Mouse (Mus musculus): ENCODE measurements around the gene Cux2. TPM values are rescaled to one million over a fixed set of nuclear protein-coding genes. Genes with fewer than 3 reads are reported as not detected.
A peak's percentile ranks its signal among the peaks of the same experiment; 100 is the strongest.

Gene Cux2
- polyA plus RNA-seq, 1 experiment from 2014 or later: 33.7 TPM

- Histone ChIP-seq H3K4me3 (peak overlapping the region; percentile 42), H3K27ac (replicated peaks) (peak overlapping the region; percentile 35; the same call in 1 of the 2 replicates)
- no peak for ATAC-seq (replicated peaks)
Observed at GRCm38 (mm10) chr5:121827876-121828275, 222.0 kb downstream of the Cux2 start.

DNA sequence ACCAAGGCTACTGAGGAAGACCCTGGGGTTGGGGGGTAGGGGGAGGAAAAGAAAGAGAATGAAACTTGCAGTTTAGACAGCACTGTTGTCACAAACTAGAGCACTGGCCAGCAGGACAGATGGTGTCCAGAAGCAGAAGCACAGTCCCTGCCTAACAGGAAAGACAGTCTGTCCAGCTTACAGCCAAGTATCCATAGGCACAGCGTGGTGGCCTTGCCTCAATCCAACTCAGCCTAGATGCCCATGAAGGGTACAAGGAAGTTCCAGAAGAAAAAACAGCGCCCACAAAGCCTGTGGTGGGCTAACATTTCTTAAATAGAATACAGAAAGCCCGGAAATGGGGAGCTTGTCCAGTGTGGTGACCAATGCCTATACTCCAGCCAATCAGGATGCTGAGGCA is 224.3 kb downstream of the Cux2 start:
- H3K4me2 ChIP-seq (replicated peaks): no peak overlapping the region
- no peak overlapping the region for H3K27ac ChIP-seq (replicated peaks)
- WGBS: 95% methylated on average over 3 of the region's 3 CpGs
- no peak for ATAC-seq (replicated peaks)
- peaks cover 22% of the 10 kb centered on the region for H3K4me1 ChIP-seq
- H3K4me3 ChIP-seq: no peak overlapping the region
- peaks cover 6% of the 10 kb centered on the region; the same call in 1 of the 2 replicates for H3K27me3 ChIP-seq
- H3K9ac ChIP-seq (replicated peaks): no peak overlapping the region
- peaks cover 5% of the 10 kb centered on the region; the same call in 1 of the 2 replicates for H3K36me3 ChIP-seq
- H3K9me3 ChIP-seq: no peaks in the 10 kb centered on the region

More at GRCm38 (mm10) chr5:121827876-121828275, 222.0 kb downstream of the Cux2 start:
- H3K4me1 ChIP-seq: peaks cover 22% of the 10 kb centered on the region
- peak overlapping the region; percentile 44; the same call in 1 of the 2 replicates for H3K9ac ChIP-seq (replicated peaks)
- H3K27me3 ChIP-seq: peaks cover 6% of the 10 kb centered on the region; the same call in 1 of the 2 replicates
- H3K36me3 ChIP-seq: 0 out of 2 replicates have a peak, but pooled peaks cover 2% of the 10 kb centered on the region
- peak overlapping the region; percentile 95 for H3K4me2 ChIP-seq (replicated peaks)
- H3K9me3 ChIP-seq: no peaks in the 10 kb centered on the region
- 60% methylated on average over 4 of the region's 4 CpGs for WGBS

DNA sequence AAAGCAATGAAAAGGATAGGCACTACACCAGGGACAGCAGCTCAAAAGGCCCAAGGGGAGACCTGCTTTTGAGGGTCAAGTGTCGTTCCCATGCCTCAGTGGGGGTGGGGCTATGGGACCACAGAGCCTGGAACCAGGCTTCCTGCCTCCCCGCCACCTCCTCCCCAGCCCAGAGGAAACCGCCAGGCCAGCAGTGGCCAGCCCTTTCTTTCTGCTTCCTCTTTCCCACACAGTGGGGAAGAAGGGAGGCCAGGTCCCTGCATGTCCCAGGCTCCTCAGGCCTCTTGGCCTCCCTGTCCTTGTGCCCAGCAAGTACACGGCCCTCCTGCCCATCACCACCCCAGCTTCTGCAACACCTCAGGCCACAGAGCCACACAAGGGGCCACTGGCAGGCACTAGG is 225.8 kb downstream of the Cux2 start:
- Histone ChIP-seq H3K4me3 (no peak overlapping the region), H3K27me3 (no peaks in the 10 kb centered on the region), H3K9me3 (no peaks in the 10 kb centered on the region), H3K4me1 (peaks cover 16% of the 10 kb centered on the region), H3K9ac (replicated peaks) (no peak overlapping the region), H3K36me3 (peaks cover 13% of the 10 kb centered on the region), H3K27ac (replicated peaks) (no peak overlapping the region), H3K4me2 (replicated peaks) (no peak overlapping the region)
- WGBS: 72% methylated on average over 4 of the region's 4 CpGs
- no peak for ATAC-seq (replicated peaks)

DNA sequence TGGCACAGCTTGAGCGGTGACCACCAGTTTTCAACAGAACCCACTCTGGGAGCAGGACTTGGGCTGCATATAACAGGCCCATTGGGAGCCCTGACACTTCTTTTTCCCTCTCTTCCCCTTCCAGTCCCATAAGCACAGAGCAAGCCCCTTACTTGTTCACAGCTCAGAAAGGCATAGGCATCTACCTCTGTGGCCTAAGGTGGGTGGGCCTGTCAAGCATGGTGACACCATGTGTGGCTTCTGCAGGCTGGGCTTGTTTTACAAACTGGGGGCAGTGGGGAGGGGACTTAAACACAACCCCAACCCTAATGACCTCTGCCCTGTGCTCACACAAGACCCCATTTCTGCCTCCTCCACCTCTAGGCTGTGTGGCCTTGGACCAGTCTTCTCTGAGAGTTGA is 226.2 kb downstream of the Cux2 start:
- no peak for ATAC-seq (replicated peaks)
- no peak overlapping the region for H3K4me3 ChIP-seq
- H3K27ac ChIP-seq (replicated peaks): no peak overlapping the region
- H3K9me3 ChIP-seq: no peaks in the 10 kb centered on the region
- H3K4me1 ChIP-seq: peaks cover 12% of the 10 kb centered on the region
- peaks cover 17% of the 10 kb centered on the region for H3K36me3 ChIP-seq
- H3K4me2 ChIP-seq (replicated peaks): no peak overlapping the region
- H3K9ac ChIP-seq (replicated peaks): no peak overlapping the region
- no peaks in the 10 kb centered on the region for H3K27me3 ChIP-seq
- WGBS: 100% methylated on average over 1 of the region's 1 CpGs

DNA sequence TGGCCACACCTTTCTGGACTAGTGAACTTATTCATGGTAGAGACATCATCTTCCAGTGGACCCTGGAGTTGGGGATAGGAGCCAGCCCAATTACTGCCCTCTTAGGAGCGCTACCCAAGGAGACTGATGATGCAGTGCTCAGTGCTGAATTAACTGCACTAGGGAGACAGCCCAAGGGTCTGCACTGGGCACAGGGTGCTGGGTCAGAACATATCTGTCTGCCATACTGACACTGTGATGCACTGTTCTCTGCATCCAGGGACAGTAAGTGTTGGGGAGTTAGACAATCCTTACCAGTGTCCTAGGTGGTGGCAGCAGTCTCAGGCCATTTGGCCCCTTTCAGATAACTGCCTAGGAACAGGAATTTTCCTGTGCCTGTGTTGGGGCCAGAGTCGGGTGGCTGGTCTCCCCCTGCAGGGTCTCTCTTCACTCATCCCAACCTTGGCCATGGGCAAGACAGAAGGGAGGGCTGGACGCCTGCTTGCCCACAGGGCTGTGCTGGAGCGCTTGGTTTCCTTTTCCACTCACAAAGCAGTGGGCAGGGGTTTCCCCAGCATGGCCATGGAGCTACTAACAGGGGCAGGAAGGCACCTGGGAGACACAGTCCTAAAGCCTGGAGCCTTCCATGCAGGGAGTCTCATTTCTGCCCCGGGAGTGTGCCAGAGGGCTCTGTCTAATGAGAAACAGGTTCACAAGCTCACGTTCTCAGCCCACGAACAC is 227.0 kb downstream of the Cux2 start:
- H3K36me3 ChIP-seq: peaks cover 24% of the 10 kb centered on the region
- ATAC-seq (replicated peaks): no peak
- H3K27me3 ChIP-seq: no peaks in the 10 kb centered on the region
- no peaks in the 10 kb centered on the region for H3K9me3 ChIP-seq
- peaks cover 4% of the 10 kb centered on the region for H3K4me1 ChIP-seq
- H3K4me2 ChIP-seq (replicated peaks): no peak overlapping the region
- H3K9ac ChIP-seq (replicated peaks): no peak overlapping the region
- WGBS: 86% methylated on average over 7 of the region's 7 CpGs
- no peak overlapping the region for H3K4me3 ChIP-seq
- H3K27ac ChIP-seq (replicated peaks): no peak overlapping the region

DNA sequence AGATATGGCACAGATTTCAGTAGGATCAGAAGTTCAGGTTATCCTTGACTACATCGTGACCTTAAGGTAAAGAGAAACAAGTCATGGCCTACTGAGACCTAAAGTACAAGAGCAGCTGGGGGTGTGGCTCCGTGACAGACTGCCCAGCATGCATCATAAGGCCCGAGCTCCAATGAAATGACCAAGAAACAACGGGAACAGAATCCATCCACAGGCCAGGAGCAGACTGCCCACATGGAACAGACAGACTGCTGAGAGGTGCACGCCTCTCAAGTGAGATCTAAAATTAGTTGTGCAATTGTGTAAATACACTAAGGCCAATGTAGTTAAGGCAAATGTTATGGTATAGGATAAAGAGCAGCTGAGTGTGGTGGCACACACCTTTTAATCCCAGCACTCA is 228.3 kb downstream of the Cux2 start:
- 71% methylated on average over 5 of the region's 5 CpGs for WGBS
- no peaks in the 10 kb centered on the region for H3K4me1 ChIP-seq
- H3K4me3 ChIP-seq: no peak overlapping the region
- H3K27me3 ChIP-seq: no peaks in the 10 kb centered on the region
- no peak overlapping the region for H3K27ac ChIP-seq (replicated peaks)
- H3K4me2 ChIP-seq (replicated peaks): no peak overlapping the region
- peaks cover 38% of the 10 kb centered on the region for H3K36me3 ChIP-seq
- H3K9me3 ChIP-seq: no peaks in the 10 kb centered on the region
- no peak overlapping the region for H3K9ac ChIP-seq (replicated peaks)
- no peak for ATAC-seq (replicated peaks)

- no peak overlapping the region for H3K27ac ChIP-seq (replicated peaks)
- H3K36me3 ChIP-seq: peaks cover 41% of the 10 kb centered on the region
- H3K4me3 ChIP-seq: no peak overlapping the region
- no peak overlapping the region for H3K9ac ChIP-seq (replicated peaks)
- H3K4me1 ChIP-seq: no peaks in the 10 kb centered on the region
- H3K27me3 ChIP-seq: no peaks in the 10 kb centered on the region
- 87% methylated on average over 5 of the region's 5 CpGs for WGBS
- no peaks in the 10 kb centered on the region for H3K9me3 ChIP-seq
- ATAC-seq (replicated peaks): no peak
- H3K4me2 ChIP-seq (replicated peaks): no peak overlapping the region
Observed at GRCm38 (mm10) chr5:121821116-121821515, 228.8 kb downstream of the Cux2 start.

DNA sequence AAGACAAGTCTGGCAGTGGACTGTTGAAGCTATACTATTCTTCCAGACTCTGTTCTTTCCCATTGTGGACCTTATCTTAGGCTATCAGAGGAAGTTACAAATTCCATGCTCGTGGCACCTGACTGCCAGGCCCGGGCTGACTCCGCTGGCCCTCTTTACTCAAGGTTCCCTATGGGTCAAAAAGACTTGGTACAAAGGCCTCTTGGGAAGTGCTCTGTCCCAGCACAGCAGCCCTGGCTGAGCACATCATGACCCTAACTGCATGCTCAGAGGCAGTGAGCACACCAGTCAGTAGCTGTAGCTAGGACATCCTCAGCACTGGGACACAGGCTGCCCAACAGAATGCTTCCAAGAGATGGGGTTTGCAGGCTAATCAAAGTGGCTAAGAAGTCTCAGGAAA is 229.2 kb downstream of the Cux2 start:
- H3K4me2 ChIP-seq (replicated peaks): no peak overlapping the region
- no peaks in the 10 kb centered on the region for H3K9me3 ChIP-seq
- no peak for ATAC-seq (replicated peaks)
- no peak overlapping the region for H3K27ac ChIP-seq (replicated peaks)
- no peaks in the 10 kb centered on the region for H3K4me1 ChIP-seq
- H3K36me3 ChIP-seq: peaks cover 45% of the 10 kb centered on the region
- 87% methylated on average over 3 of the region's 3 CpGs for WGBS
- H3K4me3 ChIP-seq: no peak overlapping the region
- H3K9ac ChIP-seq (replicated peaks): no peak overlapping the region
- no peaks in the 10 kb centered on the region for H3K27me3 ChIP-seq

- Histone ChIP-seq H3K27ac (replicated peaks) (no peak overlapping the region), H3K9me3 (no peaks in the 10 kb centered on the region), H3K4me2 (replicated peaks) (no peak overlapping the region), H3K9ac (replicated peaks) (no peak overlapping the region), H3K4me3 (no peak overlapping the region), H3K36me3 (peaks cover 50% of the 10 kb centered on the region), H3K27me3 (no peaks in the 10 kb centered on the region), H3K4me1 (no peaks in the 10 kb centered on the region)
- ATAC-seq (replicated peaks): no peak
- WGBS: 92% methylated on average over 2 of the region's 2 CpGs
Observed at GRCm38 (mm10) chr5:121820161-121820560, 229.7 kb downstream of the Cux2 start.

GRCm38 (mm10) chr5:121819559-121819958 is 230.3 kb downstream of the Cux2 start:
- Histone ChIP-seq H3K27ac (replicated peaks) (no peak overlapping the region), H3K4me1 (no peaks in the 10 kb centered on the region), H3K4me3 (no peak overlapping the region), H3K27me3 (no peaks in the 10 kb centered on the region), H3K9ac (replicated peaks) (no peak overlapping the region), H3K36me3 (peaks cover 54% of the 10 kb centered on the region), H3K4me2 (replicated peaks) (no peak overlapping the region), H3K9me3 (no peaks in the 10 kb centered on the region)
- WGBS: 93% methylated on average over 5 of the region's 5 CpGs
- ATAC-seq (replicated peaks): no peak

DNA sequence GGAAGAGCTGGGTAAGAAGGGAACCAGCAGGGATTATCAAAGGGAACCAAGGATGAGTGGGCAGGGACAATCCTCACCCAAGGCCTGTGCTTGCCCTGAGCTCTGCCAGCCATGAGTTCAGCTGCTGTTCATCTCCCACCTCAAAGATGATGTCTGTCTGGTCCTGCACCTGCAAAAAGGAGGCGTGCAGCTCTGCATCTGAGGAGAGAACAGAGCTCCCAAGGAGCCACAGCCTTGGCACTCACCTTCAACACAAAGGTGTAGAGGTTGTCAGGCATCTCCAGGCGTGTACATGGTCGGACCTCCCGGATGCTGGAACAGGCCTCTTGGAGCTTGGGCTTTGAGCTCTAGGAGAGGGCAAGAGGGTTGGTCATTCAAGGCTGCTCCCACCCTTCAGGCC is 231.0 kb downstream of the Cux2 start:
- H3K27me3 ChIP-seq: no peaks in the 10 kb centered on the region
- peaks cover 58% of the 10 kb centered on the region for H3K36me3 ChIP-seq
- ATAC-seq (replicated peaks): no peak
- no peak overlapping the region for H3K4me3 ChIP-seq
- no peak overlapping the region for H3K27ac ChIP-seq (replicated peaks)
- no peak overlapping the region for H3K4me2 ChIP-seq (replicated peaks)
- H3K4me1 ChIP-seq: no peaks in the 10 kb centered on the region
- 90% methylated on average over 4 of the region's 4 CpGs for WGBS
- H3K9me3 ChIP-seq: no peaks in the 10 kb centered on the region
- H3K9ac ChIP-seq (replicated peaks): no peak overlapping the region

DNA sequence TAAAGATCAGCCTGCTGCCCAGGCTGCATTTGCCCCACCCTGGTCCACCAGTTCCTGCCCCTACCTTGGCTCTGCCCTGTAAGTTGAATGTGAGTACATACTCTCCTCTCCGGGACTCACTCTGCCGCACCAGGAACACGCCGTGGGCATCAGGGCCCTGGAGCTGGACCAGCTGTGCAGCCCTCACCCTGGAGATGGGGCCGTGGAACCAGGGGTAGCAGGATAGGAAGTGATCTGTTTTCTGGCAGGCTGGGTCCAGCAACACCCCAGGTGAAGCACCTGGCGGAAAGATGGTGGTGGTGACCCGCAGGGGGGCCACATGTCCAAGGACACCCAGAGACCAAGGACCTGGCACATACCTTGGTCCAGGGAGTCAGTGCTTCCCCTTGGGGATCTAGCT is 231.5 kb downstream of the Cux2 start:
- H3K9me3 ChIP-seq: no peaks in the 10 kb centered on the region
- no peak overlapping the region for H3K4me2 ChIP-seq (replicated peaks)
- no peak overlapping the region for H3K9ac ChIP-seq (replicated peaks)
- H3K36me3 ChIP-seq: peaks cover 62% of the 10 kb centered on the region
- no peak overlapping the region for H3K4me3 ChIP-seq
- WGBS: 96% methylated on average over 7 of the region's 7 CpGs
- H3K4me1 ChIP-seq: no peaks in the 10 kb centered on the region
- H3K27me3 ChIP-seq: no peaks in the 10 kb centered on the region
- ATAC-seq (replicated peaks): no peak
- H3K27ac ChIP-seq (replicated peaks): no peak overlapping the region

GRCm38 (mm10) chr5:121817551-121817950 is 232.4 kb downstream of the Cux2 start:
- no peaks in the 10 kb centered on the region for H3K27me3 ChIP-seq
- H3K4me2 ChIP-seq (replicated peaks): no peak overlapping the region
- no peak overlapping the region for H3K27ac ChIP-seq (replicated peaks)
- ATAC-seq (replicated peaks): no peak
- H3K9me3 ChIP-seq: no peaks in the 10 kb centered on the region
- no peak overlapping the region for H3K4me3 ChIP-seq
- peaks cover 69% of the 10 kb centered on the region for H3K36me3 ChIP-seq
- H3K4me1 ChIP-seq: no peaks in the 10 kb centered on the region
- WGBS: 86% methylated on average over 9 of the region's 9 CpGs
- H3K9ac ChIP-seq (replicated peaks): no peak overlapping the region

All from forebrain, embryonic 15.5 days (tissue).